Mouse (Mus musculus): ENCODE data around the gene Tulp2. TPM values are rescaled to one million over a fixed set of nuclear protein-coding genes. Genes with fewer than 3 reads are reported as not detected.

Tulp2 gene
- polyA plus RNA-seq, 1 experiment = 0.20 TPM

DNA sequence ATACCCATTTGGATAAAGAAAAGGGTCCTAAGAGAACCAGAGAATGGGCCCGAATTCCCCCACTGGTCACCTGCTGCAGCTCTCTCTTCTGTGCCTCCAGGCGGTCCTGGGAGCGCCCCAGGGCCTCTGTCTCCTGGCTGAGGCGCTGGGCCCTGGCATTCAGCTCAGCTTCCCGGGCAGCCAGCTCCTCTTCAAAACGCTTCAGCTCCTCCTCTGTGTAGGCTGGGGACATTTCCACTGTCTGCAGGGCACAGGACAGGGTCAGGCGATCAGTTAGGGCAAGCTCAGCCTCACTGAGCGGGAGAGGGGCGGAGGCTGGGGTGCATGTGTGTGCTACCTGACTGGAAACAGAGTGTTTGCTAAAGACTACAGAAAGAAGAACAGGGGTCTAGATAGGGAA is 12.9 kb downstream of the Tulp2 start:
- no peak overlapping the region for H3K27ac ChIP-seq (ENCODE audit: insufficient read depth, low read depth, low read length)
- H3K27me3 ChIP-seq (replicated peaks; ENCODE audit: control insufficient read depth, insufficient read depth, low read length) = no peaks in the 10 kb centered on the region
- no peak for TF ChIP-seq CTCF (conservative IDR thresholded peaks at IDR 0.05; ENCODE audit: insufficient read depth, insufficient read length, low read depth, low read length)
- H3K36me3 ChIP-seq (ENCODE audit: control insufficient read depth, insufficient read depth, low read length) = no peaks in the 10 kb centered on the region; the same call in 1 of the 2 replicates
- DNase-seq = no peak
- peaks cover 4% of the 10 kb centered on the region; the same call in 1 of the 2 replicates for H3K4me1 ChIP-seq (ENCODE audit: control insufficient read depth, insufficient read depth, low read length)
- 85% methylated on average over 9 of the region's 9 CpGs for WGBS
- no peak overlapping the region for H3K4me3 ChIP-seq (ENCODE audit: insufficient read depth, low read depth, low read length)

- Histone ChIP-seq H3K4me1 (ENCODE audit: control insufficient read depth, insufficient read depth, low read length) (no peaks in the 10 kb centered on the region), H3K4me3 (ENCODE audit: insufficient read depth, low read depth, low read length) (no peak overlapping the region), H3K27ac (ENCODE audit: insufficient read depth, low read depth, low read length) (no peak overlapping the region), H3K36me3 (ENCODE audit: control insufficient read depth, insufficient read depth, low read length) (no peaks in the 10 kb centered on the region; the same call in 1 of the 2 replicates), H3K27me3 (replicated peaks; ENCODE audit: control insufficient read depth, insufficient read depth, low read length) (no peaks in the 10 kb centered on the region)
- WGBS = 98% methylated on average over 6 of the region's 6 CpGs
- no peak for DNase-seq
- no peak for TF ChIP-seq POLR2A (IDR thresholded peaks at IDR 0.05; ENCODE audit: low read depth, low read length)
- no peak for TF ChIP-seq CTCF (conservative IDR thresholded peaks at IDR 0.05; ENCODE audit: insufficient read depth, insufficient read length, low read depth, low read length)
These were observed 16.8 kb downstream of the Tulp2 start for GRCm38 (mm10) chr7:45498427-45498826.

DNA sequence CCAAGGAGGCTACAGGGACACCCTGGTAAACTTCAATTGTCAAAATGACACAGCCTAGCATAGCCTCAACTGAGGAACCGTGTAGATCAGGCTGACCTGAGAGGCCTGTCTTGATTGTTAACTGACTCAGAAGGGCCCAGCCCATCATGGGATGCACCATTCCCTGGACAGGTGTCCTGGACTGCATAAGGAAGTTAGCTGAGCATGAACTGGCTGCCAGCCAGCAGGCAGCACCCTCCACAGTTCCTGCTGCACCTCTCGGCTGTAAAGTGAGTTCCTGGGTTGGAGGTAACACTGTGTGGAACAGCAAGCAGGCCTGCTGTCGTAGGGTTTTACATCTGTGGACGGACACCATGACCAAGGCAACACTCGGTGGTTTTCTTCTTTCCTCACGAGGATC is 25.9 kb downstream of the Tulp2 start:
- H3K36me3 ChIP-seq (ENCODE audit: control insufficient read depth, insufficient read depth, low read length) = no peaks in the 10 kb centered on the region; the same call in 1 of the 2 replicates
- WGBS = 73% methylated on average over 6 of the region's 6 CpGs
- no peaks in the 10 kb centered on the region for H3K27me3 ChIP-seq (replicated peaks; ENCODE audit: control insufficient read depth, insufficient read depth, low read length)
- H3K4me3 ChIP-seq (ENCODE audit: insufficient read depth, low read depth, low read length) = no peak overlapping the region
- H3K4me1 ChIP-seq (ENCODE audit: control insufficient read depth, insufficient read depth, low read length) = peaks cover 15% of the 10 kb centered on the region
- H3K27ac ChIP-seq (ENCODE audit: insufficient read depth, low read depth, low read length) = no peak overlapping the region
- TF ChIP-seq CTCF (conservative IDR thresholded peaks at IDR 0.05; ENCODE audit: insufficient read depth, insufficient read length, low read depth, low read length) (no peak), POLR2A (IDR thresholded peaks at IDR 0.05; ENCODE audit: low read depth, low read length) (no peak)
- DNase-seq = peak; percentile 48

- Histone ChIP-seq H3K4me1 (ENCODE audit: control insufficient read depth, insufficient read depth, low read length) (peaks cover 15% of the 10 kb centered on the region), H3K27ac (ENCODE audit: insufficient read depth, low read depth, low read length) (no peak overlapping the region), H3K4me3 (ENCODE audit: insufficient read depth, low read depth, low read length) (no peak overlapping the region), H3K27me3 (replicated peaks; ENCODE audit: control insufficient read depth, insufficient read depth, low read length) (no peaks in the 10 kb centered on the region), H3K36me3 (ENCODE audit: control insufficient read depth, insufficient read depth, low read length) (no peaks in the 10 kb centered on the region)
- DNase-seq = no peak
- WGBS = 71% methylated on average over 6 of the region's 6 CpGs
- TF ChIP-seq CTCF (conservative IDR thresholded peaks at IDR 0.05; ENCODE audit: insufficient read depth, insufficient read length, low read depth, low read length) = no peak
- TF ChIP-seq POLR2A (IDR thresholded peaks at IDR 0.05; ENCODE audit: low read depth, low read length) = no peak
These were observed 26.9 kb downstream of the Tulp2 start for GRCm38 (mm10) chr7:45508561-45508960.

DNA sequence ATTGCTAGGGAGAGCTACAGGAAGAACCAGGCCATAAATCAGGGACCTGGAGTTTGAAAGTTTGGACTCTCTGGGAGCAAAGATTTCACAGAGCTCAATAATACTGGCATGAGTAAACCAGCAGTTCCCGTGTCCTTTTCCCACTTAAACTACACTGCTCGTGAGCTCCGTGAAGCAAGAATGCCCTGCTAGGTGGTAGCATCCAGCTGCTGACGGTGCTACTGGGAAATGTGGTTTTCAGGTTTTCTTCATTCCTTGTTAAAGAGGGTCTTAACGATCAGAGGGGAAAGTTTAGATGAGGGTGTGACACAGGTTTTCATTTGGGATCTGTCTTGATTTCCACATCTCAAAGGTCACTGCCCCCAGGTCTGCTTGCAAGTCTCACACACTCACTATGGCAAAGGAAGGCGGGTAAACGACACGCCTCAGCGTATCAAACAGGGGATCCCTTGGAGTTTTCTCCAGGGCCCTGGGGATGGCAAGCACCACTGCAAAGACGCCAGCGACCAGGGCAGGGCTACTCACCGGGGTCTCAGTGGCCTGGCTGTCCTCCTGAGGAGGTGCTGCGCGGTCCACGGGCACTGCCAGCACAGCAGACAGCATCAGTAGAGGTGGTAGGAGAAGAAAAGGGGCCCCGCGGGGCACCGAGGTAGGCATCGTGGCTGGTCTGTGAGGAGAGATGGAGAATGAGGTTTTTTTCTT is 27.7 kb downstream of the Tulp2 start:
- WGBS = 13% methylated on average over 19 of the region's 19 CpGs
- DNase-seq = peak; percentile 23

GRCm38 (mm10) chr7:45509912-45510787 is 28.5 kb downstream of the Tulp2 start, which contains the start of gene Nucb1:
Nucb1 (minus strand) TSS chr7:45510406.
- under 1% methylated on average over 44 of the region's 44 CpGs for WGBS
- H3K4me3 ChIP-seq (ENCODE audit: insufficient read depth, low read depth, low read length) = peak within 1 kb of the TSS; percentile 90
- DNase-seq = peak; percentile 97
- H3K27me3 ChIP-seq (replicated peaks; ENCODE audit: control insufficient read depth, insufficient read depth, low read length) = no peaks in the 10 kb centered on the region
- peaks cover 15% of the 10 kb centered on the region for H3K4me1 ChIP-seq (ENCODE audit: control insufficient read depth, insufficient read depth, low read length)
- H3K27ac ChIP-seq (ENCODE audit: insufficient read depth, low read depth, low read length) = peak within 1 kb of the TSS; percentile 79
- H3K36me3 ChIP-seq (ENCODE audit: control insufficient read depth, insufficient read depth, low read length) = no peaks in the 10 kb centered on the region
- TF ChIP-seq CTCF (conservative IDR thresholded peaks at IDR 0.05; ENCODE audit: insufficient read depth, insufficient read length, low read depth, low read length) (no peak), POLR2A (IDR thresholded peaks at IDR 0.05; ENCODE audit: low read depth, low read length) (peak; percentile 50)

More for the DNA sequence above, 27.7 kb downstream of the Tulp2 start:
- H3K27ac ChIP-seq (ENCODE audit: insufficient read depth, low read depth, low read length) = peak overlapping the region; percentile 79; the same call in 1 of the 2 replicates
- peak overlapping the region; percentile 90 for H3K4me3 ChIP-seq (ENCODE audit: insufficient read depth, low read depth, low read length)
- H3K27me3 ChIP-seq (replicated peaks; ENCODE audit: control insufficient read depth, insufficient read depth, low read length) = no peaks in the 10 kb centered on the region
- H3K4me1 ChIP-seq (ENCODE audit: control insufficient read depth, insufficient read depth, low read length) = peaks cover 15% of the 10 kb centered on the region
- TF ChIP-seq CTCF (conservative IDR thresholded peaks at IDR 0.05; ENCODE audit: insufficient read depth, insufficient read length, low read depth, low read length) = no peak
- TF ChIP-seq POLR2A (IDR thresholded peaks at IDR 0.05; ENCODE audit: low read depth, low read length) = no peak
- no peaks in the 10 kb centered on the region for H3K36me3 ChIP-seq (ENCODE audit: control insufficient read depth, insufficient read depth, low read length)

DNA sequence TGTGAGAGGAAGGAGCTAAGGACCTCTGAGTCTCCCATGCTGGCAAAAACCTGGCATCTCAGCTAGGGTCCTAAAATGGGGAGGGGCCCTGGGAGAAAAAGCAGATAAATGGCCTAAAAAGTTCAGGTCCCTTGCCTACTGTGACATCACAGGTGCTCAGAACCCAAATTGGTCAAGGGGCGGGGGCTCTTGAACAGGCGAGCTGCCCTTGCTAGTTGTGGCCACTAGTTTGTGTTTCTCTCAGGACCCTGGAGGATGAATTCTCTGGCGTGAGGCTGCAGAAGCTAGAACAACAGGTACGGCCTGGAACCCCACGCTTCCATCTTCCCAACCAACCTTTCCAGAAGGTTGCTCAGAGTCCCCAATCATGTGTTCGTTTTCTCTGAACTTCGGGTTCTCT is 32.7 kb downstream of the Tulp2 start:
- Histone ChIP-seq H3K27me3 (replicated peaks; ENCODE audit: control insufficient read depth, insufficient read depth, low read length) (no peaks in the 10 kb centered on the region), H3K36me3 (ENCODE audit: control insufficient read depth, insufficient read depth, low read length) (no peaks in the 10 kb centered on the region), H3K27ac (ENCODE audit: insufficient read depth, low read depth, low read length) (no peak overlapping the region), H3K4me3 (ENCODE audit: insufficient read depth, low read depth, low read length) (no peak overlapping the region), H3K4me1 (ENCODE audit: control insufficient read depth, insufficient read depth, low read length) (peaks cover 1% of the 10 kb centered on the region)
- no peak for DNase-seq
- 89% methylated on average over 7 of the region's 7 CpGs for WGBS
- no peak for TF ChIP-seq POLR2A (IDR thresholded peaks at IDR 0.05; ENCODE audit: low read depth, low read length)
- no peak for TF ChIP-seq CTCF (conservative IDR thresholded peaks at IDR 0.05; ENCODE audit: insufficient read depth, insufficient read length, low read depth, low read length)
